Mouse (Mus musculus): Measurements from ENCODE around the gene Ccdc15. TPM values are rescaled to one million over a fixed set of nuclear protein-coding genes. Genes with fewer than 3 reads are reported as not detected.

Gene Ccdc15
- polyA plus RNA-seq, 1 experiment from 2014 or later = 10.2 TPM

- Histone ChIP-seq H3K4me2 (replicated peaks; ENCODE audit: low read depth, low read length) (no peak overlapping the region), H3K9ac (ENCODE audit: low read depth, low read length) (no peak overlapping the region), H3K4me3 (ENCODE audit: low read depth, low read length) (no peak overlapping the region), H3K27ac (ENCODE audit: low read depth, low read length) (no peak overlapping the region), H3K27me3 (ENCODE audit: control insufficient read depth, insufficient read depth, low read length) (no peaks in the 10 kb centered on the region), H3K4me1 (replicated peaks; ENCODE audit: control insufficient read depth, insufficient read depth, low read length) (no peaks in the 10 kb centered on the region), H3K9me3 (ENCODE audit: control insufficient read depth, low read length) (no peaks in the 10 kb centered on the region), H3K36me3 (ENCODE audit: control insufficient read depth, insufficient read depth, low read length) (no peaks in the 10 kb centered on the region)
- DNase-seq (ENCODE audit: low spot score) = no peak
- ATAC-seq (ENCODE audit: low FRiP score) = no peak
- 87% methylated on average over 8 of the region's 8 CpGs for WGBS
Observed at GRCm38 (mm10) chr9:37368860-37369259, 20.6 kb upstream of the Ccdc15 start.

- H3K9me3 ChIP-seq (ENCODE audit: control insufficient read depth, low read length) = no peaks in the 10 kb centered on the region
- no peak for DNase-seq (ENCODE audit: low spot score)
Observed at GRCm38 (mm10) chr9:37368081-37368830, 20.0 kb upstream of the Ccdc15 start.

GRCm38 (mm10) chr9:37367301-37368080 is 19.3 kb upstream of the Ccdc15 start, which contains the start of gene Hepacam:
Gene Hepacam, plus strand, starts transcription at chr9:37367351.
- Histone ChIP-seq H3K27me3 (ENCODE audit: control insufficient read depth, insufficient read depth, low read length) (no peaks in the 10 kb centered on the region), H3K4me3 (ENCODE audit: low read depth, low read length) (no peak within 1 kb of the TSS), H3K9ac (ENCODE audit: low read depth, low read length) (no peak within 1 kb of the TSS), H3K36me3 (ENCODE audit: control insufficient read depth, insufficient read depth, low read length) (no peaks in the 10 kb centered on the region), H3K4me1 (replicated peaks; ENCODE audit: control insufficient read depth, insufficient read depth, low read length) (no peaks in the 10 kb centered on the region), H3K27ac (ENCODE audit: low read depth, low read length) (no peak within 1 kb of the TSS), H3K4me2 (replicated peaks; ENCODE audit: low read depth, low read length) (no peak within 1 kb of the TSS), H3K9me3 (ENCODE audit: control insufficient read depth, low read length) (no peaks in the 10 kb centered on the region)
- ATAC-seq (ENCODE audit: low FRiP score) (no peak), DNase-seq (ENCODE audit: low spot score) (no peak)
- WGBS = 86% methylated on average over 17 of the region's 17 CpGs

More at GRCm38 (mm10) chr9:37368081-37368830, 20.0 kb upstream of the Ccdc15 start:
- Histone ChIP-seq H3K36me3 (ENCODE audit: control insufficient read depth, insufficient read depth, low read length) (no peaks in the 10 kb centered on the region), H3K27me3 (ENCODE audit: control insufficient read depth, insufficient read depth, low read length) (no peaks in the 10 kb centered on the region), H3K4me2 (replicated peaks; ENCODE audit: low read depth, low read length) (no peak overlapping the region), H3K27ac (ENCODE audit: low read depth, low read length) (no peak overlapping the region), H3K9ac (ENCODE audit: low read depth, low read length) (no peak overlapping the region), H3K4me1 (replicated peaks; ENCODE audit: control insufficient read depth, insufficient read depth, low read length) (no peaks in the 10 kb centered on the region), H3K4me3 (ENCODE audit: low read depth, low read length) (no peak overlapping the region)
- 83% methylated on average over 11 of the region's 11 CpGs for WGBS
- ATAC-seq (ENCODE audit: low FRiP score) = no peak

GRCm38 (mm10) chr9:37365706-37366105 is 17.5 kb upstream of the Ccdc15 start:
- ATAC-seq (ENCODE audit: low FRiP score) (no peak), DNase-seq (ENCODE audit: low spot score) (no peak)
- no peaks in the 10 kb centered on the region for H3K27me3 ChIP-seq (ENCODE audit: control insufficient read depth, insufficient read depth, low read length)
- no peak overlapping the region for H3K9ac ChIP-seq (ENCODE audit: low read depth, low read length)
- H3K27ac ChIP-seq (ENCODE audit: low read depth, low read length) = no peak overlapping the region
- no peaks in the 10 kb centered on the region for H3K36me3 ChIP-seq (ENCODE audit: control insufficient read depth, insufficient read depth, low read length)
- no peaks in the 10 kb centered on the region for H3K4me1 ChIP-seq (replicated peaks; ENCODE audit: control insufficient read depth, insufficient read depth, low read length)
- H3K9me3 ChIP-seq (ENCODE audit: control insufficient read depth, low read length) = no peaks in the 10 kb centered on the region
- no peak overlapping the region for H3K4me2 ChIP-seq (replicated peaks; ENCODE audit: low read depth, low read length)
- no peak overlapping the region for H3K4me3 ChIP-seq (ENCODE audit: low read depth, low read length)
- WGBS = 76% methylated on average over 5 of the region's 5 CpGs

- no peaks in the 10 kb centered on the region for H3K9me3 ChIP-seq (ENCODE audit: control insufficient read depth, low read length)
- 0 out of 2 replicates have a peak, but pooled peaks cover 5% of the 10 kb centered on the region for H3K4me1 ChIP-seq (replicated peaks; ENCODE audit: control insufficient read depth, insufficient read depth, low read length)
- H3K9ac ChIP-seq (ENCODE audit: low read depth, low read length) = no peak overlapping the region
- DNase-seq (ENCODE audit: low spot score) (no peak), ATAC-seq (ENCODE audit: low FRiP score) (no peak)
- WGBS = 76% methylated on average over 3 of the region's 3 CpGs
- H3K27ac ChIP-seq (ENCODE audit: low read depth, low read length) = no peak overlapping the region
- no peak overlapping the region for H3K4me2 ChIP-seq (replicated peaks; ENCODE audit: low read depth, low read length)
- no peak overlapping the region for H3K4me3 ChIP-seq (ENCODE audit: low read depth, low read length)
- H3K27me3 ChIP-seq (ENCODE audit: control insufficient read depth, insufficient read depth, low read length) = no peaks in the 10 kb centered on the region
- H3K36me3 ChIP-seq (ENCODE audit: control insufficient read depth, insufficient read depth, low read length) = no peaks in the 10 kb centered on the region
Observed at GRCm38 (mm10) chr9:37364392-37364791, 16.2 kb upstream of the Ccdc15 start.

- Histone ChIP-seq H3K4me1 (replicated peaks; ENCODE audit: control insufficient read depth, insufficient read depth, low read length) (peaks cover 5% of the 10 kb centered on the region; the same call in 1 of the 2 replicates), H3K27me3 (ENCODE audit: control insufficient read depth, insufficient read depth, low read length) (no peaks in the 10 kb centered on the region), H3K4me2 (replicated peaks; ENCODE audit: low read depth, low read length) (no peak overlapping the region), H3K36me3 (ENCODE audit: control insufficient read depth, insufficient read depth, low read length) (no peaks in the 10 kb centered on the region), H3K27ac (ENCODE audit: low read depth, low read length) (no peak overlapping the region), H3K9me3 (ENCODE audit: control insufficient read depth, low read length) (no peaks in the 10 kb centered on the region), H3K9ac (ENCODE audit: low read depth, low read length) (no peak overlapping the region), H3K4me3 (ENCODE audit: low read depth, low read length) (no peak overlapping the region)
- WGBS = 66% methylated on average over 3 of the region's 3 CpGs
- no peak for ATAC-seq (ENCODE audit: low FRiP score)
- DNase-seq (ENCODE audit: low spot score) = no peak
Observed at GRCm38 (mm10) chr9:37363551-37363950, 15.3 kb upstream of the Ccdc15 start.

GRCm38 (mm10) chr9:37362881-37363280 is 14.6 kb upstream of the Ccdc15 start:
- no peak for DNase-seq (ENCODE audit: low spot score)
- H3K36me3 ChIP-seq (ENCODE audit: control insufficient read depth, insufficient read depth, low read length) = no peaks in the 10 kb centered on the region
- 68% methylated on average over 1 of the region's 1 CpGs for WGBS
- no peak overlapping the region for H3K4me2 ChIP-seq (replicated peaks; ENCODE audit: low read depth, low read length)
- no peaks in the 10 kb centered on the region for H3K27me3 ChIP-seq (ENCODE audit: control insufficient read depth, insufficient read depth, low read length)
- no peak overlapping the region for H3K9ac ChIP-seq (ENCODE audit: low read depth, low read length)
- H3K4me3 ChIP-seq (ENCODE audit: low read depth, low read length) = no peak overlapping the region
- no peaks in the 10 kb centered on the region for H3K9me3 ChIP-seq (ENCODE audit: control insufficient read depth, low read length)
- peaks cover 5% of the 10 kb centered on the region; the same call in 1 of the 2 replicates for H3K4me1 ChIP-seq (replicated peaks; ENCODE audit: control insufficient read depth, insufficient read depth, low read length)
- ATAC-seq (ENCODE audit: low FRiP score) = no peak
- H3K27ac ChIP-seq (ENCODE audit: low read depth, low read length) = no peak overlapping the region

- no peak for DNase-seq (ENCODE audit: low spot score)
- H3K4me3 ChIP-seq (ENCODE audit: low read depth, low read length) = no peak overlapping the region
- no peak for ATAC-seq (ENCODE audit: low FRiP score)
Observed at GRCm38 (mm10) chr9:37362084-37362483, 13.9 kb upstream of the Ccdc15 start.

More at GRCm38 (mm10) chr9:37362084-37362483, 13.9 kb upstream of the Ccdc15 start:
- H3K9ac ChIP-seq (ENCODE audit: low read depth, low read length) = no peak overlapping the region
- no peaks in the 10 kb centered on the region for H3K27me3 ChIP-seq (ENCODE audit: control insufficient read depth, insufficient read depth, low read length)
- no peak overlapping the region for H3K4me2 ChIP-seq (replicated peaks; ENCODE audit: low read depth, low read length)
- H3K4me1 ChIP-seq (replicated peaks; ENCODE audit: control insufficient read depth, insufficient read depth, low read length) = peaks cover 5% of the 10 kb centered on the region; the same call in 1 of the 2 replicates
- H3K27ac ChIP-seq (ENCODE audit: low read depth, low read length) = no peak overlapping the region
- H3K36me3 ChIP-seq (ENCODE audit: control insufficient read depth, insufficient read depth, low read length) = no peaks in the 10 kb centered on the region
- H3K9me3 ChIP-seq (ENCODE audit: control insufficient read depth, low read length) = no peaks in the 10 kb centered on the region

Data from hindbrain, embryonic 11.5 days (tissue).